Mouse (Mus musculus): ENCODE results near the gene Peak1. TPM values are rescaled to one million over a fixed set of nuclear protein-coding genes. Genes with fewer than 3 reads are reported as not detected.

The Peak1 gene
- polyA plus RNA-seq, 1 experiment from 2014 or later, result 6.2 TPM

- DNase-seq (ENCODE audit: low spot score), result no peak
- Histone ChIP-seq H3K9ac (ENCODE audit: low read length) (no peak overlapping the region), H3K27me3 (ENCODE audit: control insufficient read depth, insufficient read depth, low read length) (no peaks in the 10 kb centered on the region), H3K4me2 (ENCODE audit: low read depth, low read length, severe bottlenecking) (no peak overlapping the region), H3K36me3 (ENCODE audit: control insufficient read depth, insufficient read depth, low read length) (no peaks in the 10 kb centered on the region), H3K4me1 (replicated peaks; ENCODE audit: control insufficient read depth, insufficient read depth, low read length) (peaks cover 4% of the 10 kb centered on the region; the same call in 1 of the 2 replicates), H3K9me3 (ENCODE audit: control insufficient read depth, low read length) (no peaks in the 10 kb centered on the region), H3K4me3 (ENCODE audit: low read depth, low read length) (no peak overlapping the region), H3K27ac (ENCODE audit: low read depth, low read length) (no peak overlapping the region)
- whole genome bisulfite sequencing, result 100% methylated on average over 1 of the region's 1 CpGs
- no peak for ATAC-seq (replicated peaks; ENCODE audit: low FRiP score)
Observed at GRCm38 (mm10) chr9:56420236-56420635, 2.4 kb upstream of the Peak1 start.

GRCm38 (mm10) chr9:56418738-56419239 is 922 bp upstream of the Peak1 start:
- Histone ChIP-seq H3K4me1 (replicated peaks; ENCODE audit: control insufficient read depth, insufficient read depth, low read length) (peaks cover 4% of the 10 kb centered on the region; the same call in 1 of the 2 replicates), H3K4me3 (ENCODE audit: low read depth, low read length) (peak overlapping the region; percentile 73), H3K4me2 (ENCODE audit: low read depth, low read length, severe bottlenecking) (peak overlapping the region; percentile 74), H3K9ac (ENCODE audit: low read length) (peak overlapping the region; percentile 56), H3K9me3 (ENCODE audit: control insufficient read depth, low read length) (no peaks in the 10 kb centered on the region), H3K36me3 (ENCODE audit: control insufficient read depth, insufficient read depth, low read length) (no peaks in the 10 kb centered on the region), H3K27ac (ENCODE audit: low read depth, low read length) (peak overlapping the region; percentile 44; the same call in 1 of the 2 replicates), H3K27me3 (ENCODE audit: control insufficient read depth, insufficient read depth, low read length) (no peaks in the 10 kb centered on the region)
- 0% methylated on average over 11 of the region's 11 CpGs for WGBS
- peak; percentile 83 for DNase-seq (ENCODE audit: low spot score)
- ATAC-seq (replicated peaks; ENCODE audit: low FRiP score), result peak; percentile 45

DNA sequence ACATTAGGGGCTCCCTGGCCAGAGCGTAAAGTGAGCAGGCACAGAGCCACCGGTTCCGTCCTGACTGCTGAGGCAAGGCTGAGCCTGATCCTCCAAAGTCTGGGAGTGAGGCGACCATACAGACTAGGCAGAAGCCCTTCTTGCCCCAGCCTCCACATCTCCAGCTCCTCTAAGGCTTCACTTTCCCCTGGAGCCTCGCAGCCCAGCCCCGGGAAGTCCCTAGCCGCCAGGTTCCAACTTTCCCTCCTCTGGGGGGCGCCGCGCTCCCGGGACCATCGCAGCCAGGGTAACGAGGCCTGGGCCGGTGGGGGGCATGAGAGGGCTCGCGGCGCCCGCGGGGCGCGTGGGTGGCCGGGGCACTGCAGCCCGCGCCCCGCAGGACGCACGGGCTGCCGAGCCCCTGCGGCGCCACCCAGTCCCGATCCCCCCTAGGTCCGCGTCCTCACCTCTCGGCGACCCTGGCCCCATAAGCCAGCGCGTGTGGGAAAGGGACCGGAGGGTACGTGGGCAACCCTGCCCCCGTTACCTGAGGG is 386 bp downstream of the Peak1 start:
- H3K4me1 ChIP-seq (replicated peaks; ENCODE audit: control insufficient read depth, insufficient read depth, low read length), result peaks cover 4% of the 10 kb centered on the region; the same call in 1 of the 2 replicates
- DNase-seq (ENCODE audit: low spot score), result peak; percentile 90
- H3K9ac ChIP-seq (ENCODE audit: low read length), result peak overlapping the region; percentile 77
- H3K27me3 ChIP-seq (ENCODE audit: control insufficient read depth, insufficient read depth, low read length), result no peaks in the 10 kb centered on the region
- no peaks in the 10 kb centered on the region for H3K36me3 ChIP-seq (ENCODE audit: control insufficient read depth, insufficient read depth, low read length)
- peak overlapping the region; percentile 73 for H3K4me3 ChIP-seq (ENCODE audit: low read depth, low read length)
- ATAC-seq (replicated peaks; ENCODE audit: low FRiP score), result peak; percentile 52
- 0% methylated on average over 30 of the region's 40 CpGs for WGBS
- H3K9me3 ChIP-seq (ENCODE audit: control insufficient read depth, low read length), result no peaks in the 10 kb centered on the region
- H3K27ac ChIP-seq (ENCODE audit: low read depth, low read length), result peak overlapping the region; percentile 72
- H3K4me2 ChIP-seq (ENCODE audit: low read depth, low read length, severe bottlenecking), result peak overlapping the region; percentile 74

DNA sequence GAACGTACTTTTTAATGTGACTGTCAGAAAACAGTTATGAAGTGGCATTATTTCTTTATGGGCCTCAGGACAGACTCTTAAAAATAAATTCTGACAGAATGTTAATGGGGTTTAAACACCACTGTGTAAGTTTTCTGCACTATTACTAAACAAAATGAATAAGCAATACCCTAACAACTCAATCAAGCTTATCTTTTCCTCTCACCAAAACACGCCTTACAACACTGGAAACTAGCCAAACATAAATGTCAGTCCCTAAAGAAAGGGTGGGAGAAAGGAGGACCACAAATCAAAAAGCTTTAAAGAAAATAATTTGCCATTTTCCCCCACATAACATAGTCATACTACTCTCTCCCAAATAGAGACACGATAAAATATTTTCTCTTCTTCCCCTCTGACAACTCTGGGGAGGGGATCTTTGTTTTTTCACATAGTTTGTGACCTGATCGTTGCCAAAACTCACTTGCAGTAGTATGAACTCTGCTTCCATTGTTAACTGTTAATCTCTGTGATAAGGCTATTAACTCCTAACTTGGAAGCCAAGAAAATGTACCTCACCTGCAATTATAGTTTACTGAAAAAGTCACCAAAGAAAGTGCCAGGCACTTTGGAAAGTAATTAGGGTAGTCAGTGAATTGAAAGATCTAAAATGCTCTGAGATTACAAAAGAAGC is 1.8 kb downstream of the Peak1 start:
- DNase-seq (ENCODE audit: low spot score) (no peak), ATAC-seq (replicated peaks; ENCODE audit: low FRiP score) (no peak)
- WGBS, result 74% methylated on average over 4 of the region's 4 CpGs
- no peak overlapping the region for H3K4me2 ChIP-seq (ENCODE audit: low read depth, low read length, severe bottlenecking)
- peaks cover 4% of the 10 kb centered on the region; the same call in 1 of the 2 replicates for H3K4me1 ChIP-seq (replicated peaks; ENCODE audit: control insufficient read depth, insufficient read depth, low read length)
- H3K9me3 ChIP-seq (ENCODE audit: control insufficient read depth, low read length), result no peaks in the 10 kb centered on the region
- H3K36me3 ChIP-seq (ENCODE audit: control insufficient read depth, insufficient read depth, low read length), result no peaks in the 10 kb centered on the region
- no peak overlapping the region for H3K9ac ChIP-seq (ENCODE audit: low read length)
- no peak overlapping the region for H3K27ac ChIP-seq (ENCODE audit: low read depth, low read length)
- H3K27me3 ChIP-seq (ENCODE audit: control insufficient read depth, insufficient read depth, low read length), result no peaks in the 10 kb centered on the region
- H3K4me3 ChIP-seq (ENCODE audit: low read depth, low read length), result no peak overlapping the region

- Histone ChIP-seq H3K9ac (ENCODE audit: low read length) (no peak overlapping the region), H3K27ac (ENCODE audit: low read depth, low read length) (no peak overlapping the region), H3K4me3 (ENCODE audit: low read depth, low read length) (no peak overlapping the region), H3K4me1 (replicated peaks; ENCODE audit: control insufficient read depth, insufficient read depth, low read length) (peaks cover 4% of the 10 kb centered on the region; the same call in 1 of the 2 replicates), H3K36me3 (ENCODE audit: control insufficient read depth, insufficient read depth, low read length) (no peaks in the 10 kb centered on the region), H3K9me3 (ENCODE audit: control insufficient read depth, low read length) (no peaks in the 10 kb centered on the region), H3K4me2 (ENCODE audit: low read depth, low read length, severe bottlenecking) (no peak overlapping the region), H3K27me3 (ENCODE audit: control insufficient read depth, insufficient read depth, low read length) (no peaks in the 10 kb centered on the region)
- ATAC-seq (replicated peaks; ENCODE audit: low FRiP score) (no peak), DNase-seq (ENCODE audit: low spot score) (no peak)
- WGBS, result 93% methylated on average over 1 of the region's 1 CpGs
Observed at GRCm38 (mm10) chr9:56415393-56415792, 2.5 kb downstream of the Peak1 start.

DNA sequence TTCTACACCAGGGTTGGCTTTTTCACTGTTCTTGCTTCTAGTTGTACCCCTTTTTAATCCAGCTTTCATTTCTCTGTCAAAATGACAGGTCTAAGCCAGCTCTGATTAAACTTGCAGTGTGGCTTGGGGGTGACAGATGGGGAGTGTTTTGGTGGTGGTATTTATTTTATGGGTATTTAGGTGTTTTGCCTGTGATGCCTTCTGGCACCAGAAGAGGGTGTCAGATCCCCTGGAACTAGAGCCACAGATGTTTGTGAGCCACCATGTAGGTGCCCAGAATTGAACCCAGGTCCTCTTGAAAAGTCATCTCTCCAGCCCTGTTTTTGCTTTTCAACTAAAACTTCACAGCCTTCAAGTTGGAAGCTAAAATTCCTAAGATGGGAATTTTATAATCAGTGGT is 3.5 kb downstream of the Peak1 start:
- Histone ChIP-seq H3K27ac (ENCODE audit: low read depth, low read length) (no peak overlapping the region), H3K4me2 (ENCODE audit: low read depth, low read length, severe bottlenecking) (no peak overlapping the region), H3K9ac (ENCODE audit: low read length) (no peak overlapping the region), H3K27me3 (ENCODE audit: control insufficient read depth, insufficient read depth, low read length) (no peaks in the 10 kb centered on the region), H3K4me1 (replicated peaks; ENCODE audit: control insufficient read depth, insufficient read depth, low read length) (peaks cover under 1% of the 10 kb centered on the region; the same call in 1 of the 2 replicates), H3K36me3 (ENCODE audit: control insufficient read depth, insufficient read depth, low read length) (no peaks in the 10 kb centered on the region), H3K9me3 (ENCODE audit: control insufficient read depth, low read length) (no peaks in the 10 kb centered on the region), H3K4me3 (ENCODE audit: low read depth, low read length) (no peak overlapping the region)
- ATAC-seq (replicated peaks; ENCODE audit: low FRiP score) (no peak), DNase-seq (ENCODE audit: low spot score) (no peak)

GRCm38 (mm10) chr9:56412716-56413115 is 5.2 kb downstream of the Peak1 start:
- Histone ChIP-seq H3K4me3 (ENCODE audit: low read depth, low read length) (no peak overlapping the region), H3K36me3 (ENCODE audit: control insufficient read depth, insufficient read depth, low read length) (no peaks in the 10 kb centered on the region), H3K4me2 (ENCODE audit: low read depth, low read length, severe bottlenecking) (no peak overlapping the region), H3K9ac (ENCODE audit: low read length) (no peak overlapping the region), H3K27me3 (ENCODE audit: control insufficient read depth, insufficient read depth, low read length) (no peaks in the 10 kb centered on the region), H3K9me3 (ENCODE audit: control insufficient read depth, low read length) (no peaks in the 10 kb centered on the region), H3K27ac (ENCODE audit: low read depth, low read length) (no peak overlapping the region), H3K4me1 (replicated peaks; ENCODE audit: control insufficient read depth, insufficient read depth, low read length) (no peaks in the 10 kb centered on the region)
- ATAC-seq (replicated peaks; ENCODE audit: low FRiP score), result no peak
- DNase-seq (ENCODE audit: low spot score), result no peak
- WGBS, result 77% methylated on average over 1 of the region's 1 CpGs

GRCm38 (mm10) chr9:56409928-56410327 is 7.9 kb downstream of the Peak1 start:
- no peaks in the 10 kb centered on the region for H3K4me1 ChIP-seq (replicated peaks; ENCODE audit: control insufficient read depth, insufficient read depth, low read length)
- no peak for ATAC-seq (replicated peaks; ENCODE audit: low FRiP score)
- H3K27me3 ChIP-seq (ENCODE audit: control insufficient read depth, insufficient read depth, low read length), result no peaks in the 10 kb centered on the region
- no peak overlapping the region for H3K4me2 ChIP-seq (ENCODE audit: low read depth, low read length, severe bottlenecking)
- no peak overlapping the region for H3K9ac ChIP-seq (ENCODE audit: low read length)
- H3K4me3 ChIP-seq (ENCODE audit: low read depth, low read length), result no peak overlapping the region
- DNase-seq (ENCODE audit: low spot score), result no peak
- 87% methylated on average over 2 of the region's 2 CpGs for WGBS
- no peaks in the 10 kb centered on the region for H3K9me3 ChIP-seq (ENCODE audit: control insufficient read depth, low read length)
- H3K36me3 ChIP-seq (ENCODE audit: control insufficient read depth, insufficient read depth, low read length), result no peaks in the 10 kb centered on the region
- H3K27ac ChIP-seq (ENCODE audit: low read depth, low read length), result no peak overlapping the region

DNA sequence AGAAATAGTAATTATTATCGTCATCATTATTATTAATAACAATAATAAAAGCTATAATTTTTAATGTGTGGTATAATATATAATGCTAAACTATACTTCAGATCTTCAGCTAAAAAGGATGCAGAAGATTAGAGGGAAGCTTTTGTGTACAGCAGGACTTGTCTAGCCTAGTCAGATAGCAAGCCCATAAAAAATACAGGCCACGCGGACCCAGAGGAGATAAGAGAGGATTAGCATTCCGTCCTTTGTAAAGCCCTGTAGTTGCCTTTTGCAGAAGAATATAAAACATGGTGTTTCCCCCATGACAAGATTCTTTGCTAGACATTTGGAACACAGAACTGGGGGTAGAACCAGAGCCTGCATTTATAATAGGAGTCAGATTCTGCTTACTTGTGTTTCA is 13.2 kb downstream of the Peak1 start:
- H3K27ac ChIP-seq (ENCODE audit: low read depth, low read length), result no peak overlapping the region
- no peak overlapping the region for H3K4me2 ChIP-seq (ENCODE audit: low read depth, low read length, severe bottlenecking)
- no peaks in the 10 kb centered on the region for H3K9me3 ChIP-seq (ENCODE audit: control insufficient read depth, low read length)
- H3K9ac ChIP-seq (ENCODE audit: low read length), result no peak overlapping the region
- 63% methylated on average over 4 of the region's 4 CpGs for WGBS
- H3K4me3 ChIP-seq (ENCODE audit: low read depth, low read length), result no peak overlapping the region
- DNase-seq (ENCODE audit: low spot score), result no peak
- no peak for ATAC-seq (replicated peaks; ENCODE audit: low FRiP score)
- no peaks in the 10 kb centered on the region for H3K36me3 ChIP-seq (ENCODE audit: control insufficient read depth, insufficient read depth, low read length)
- H3K4me1 ChIP-seq (replicated peaks; ENCODE audit: control insufficient read depth, insufficient read depth, low read length), result no peaks in the 10 kb centered on the region
- H3K27me3 ChIP-seq (ENCODE audit: control insufficient read depth, insufficient read depth, low read length), result no peaks in the 10 kb centered on the region

Measured in forebrain, embryonic 11.5 days (tissue).